Mouse (Mus musculus): Measurements from ENCODE around the gene Stard9. TPM values are rescaled to one million over a fixed set of nuclear protein-coding genes. Genes with fewer than 3 reads are reported as not detected.

The Stard9 gene
- total and polyA plus RNA-seq, 3 experiments, result 0.23 to 0.81 (median 0.76) TPM

DNA sequence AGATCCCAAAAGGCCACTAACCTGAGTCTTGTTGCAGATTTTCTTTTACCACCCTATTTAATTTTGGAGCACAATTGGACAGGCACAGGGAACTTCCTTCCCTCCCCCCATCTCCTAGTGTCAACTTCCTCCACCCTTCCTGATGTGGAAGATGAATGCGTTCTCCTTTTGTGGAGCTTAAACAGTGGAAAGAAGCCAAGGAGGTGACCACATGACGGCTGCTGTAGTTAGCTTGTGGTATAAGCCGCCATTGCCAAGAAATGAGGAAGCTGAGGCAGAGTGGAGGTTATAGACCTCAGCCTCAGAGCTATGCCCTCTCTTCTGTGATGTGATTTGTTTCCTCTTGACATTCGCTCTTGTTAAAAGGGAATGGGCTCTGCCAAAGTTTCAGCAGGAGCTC lies 3.0 kb downstream of the Stard9 start:
- no peak overlapping the region for H3K4me3 ChIP-seq (replicated peaks in 1 of 3; ENCODE audit: low read depth in 2 of 3, low read length in 2 of 3, poor library complexity in 1 of 3)
- no peak overlapping the region for H3K9ac ChIP-seq (ENCODE audit: insufficient read depth, low read depth)
- in situ Hi-C loops (cut with MboI; ENCODE audit: low pct_ligation_motif_present, low pct_unique_long_range_greater_than_20kb, low sequenced_read_pairs) (no loop called here), dilution Hi-C loops (cut with MboI; ENCODE audit: extremely low pct_ligation_motif_present, extremely low pct_unique_long_range_greater_than_20kb, low sequenced_read_pairs) (no loop called here)
- H3K27ac ChIP-seq (ENCODE audit: insufficient read depth, low read depth), result no peak overlapping the region
- no peaks in the 10 kb centered on the region for H3K79me2 ChIP-seq (replicated peaks; ENCODE audit: control insufficient read depth, extremely low read depth, insufficient read depth, poor library complexity, severe bottlenecking)
- H3K4me1 ChIP-seq (ENCODE audit: control insufficient read depth in 1 of 2, insufficient read depth in 2 of 2), result peaks cover 3 to 13% of the 10 kb centered on the region in 2 experiments; a peak in 2 of 4 replicates
- no peaks in the 10 kb centered on the region for H3K36me3 ChIP-seq (replicated peaks in 1 of 2; ENCODE audit: control insufficient read depth in 1 of 2, insufficient read depth in 1 of 2, low read length in 1 of 2)
- H3K9me3 ChIP-seq (replicated peaks; ENCODE audit: low read length), result no peaks in the 10 kb centered on the region
- no peak for DNase-seq (ENCODE audit: extremely low read depth)
- H3K4me2 ChIP-seq (ENCODE audit: insufficient read depth, low read depth, poor library complexity, severe bottlenecking), result no peak overlapping the region
- no peaks in the 10 kb centered on the region for H3K27me3 ChIP-seq (replicated peaks)
- TF ChIP-seq BHLHE40 (IDR thresholded peaks at IDR 0.05; ENCODE audit: low read depth, low read length) (no peak), JUND (conservative IDR thresholded peaks at IDR 0.05; ENCODE audit: low read depth, low read length) (no peak), NRF1 (IDR thresholded peaks at IDR 0.05; ENCODE audit: low read depth, low read length) (no peak), EP300 (IDR thresholded peaks at IDR 0.05; ENCODE audit: low read length) (no peak), MAX (IDR thresholded peaks at IDR 0.05; ENCODE audit: low read length) (no peak), MAFK (IDR thresholded peaks at IDR 0.05; ENCODE audit: insufficient replicate concordance, low read length) (no peak), MXI1 (IDR thresholded peaks at IDR 0.05; ENCODE audit: low read depth, low read length) (no peak), ZNF384 (IDR thresholded peaks at IDR 0.05; ENCODE audit: low read depth, low read length) (no peak), ELF1 (IDR thresholded peaks at IDR 0.05; ENCODE audit: low read depth, low read length) (no peak), USF2 (conservative IDR thresholded peaks at IDR 0.05; ENCODE audit: low read depth, low read length) (no peak), CHD1 (IDR thresholded peaks at IDR 0.05; ENCODE audit: low read depth, low read length) (no peak), USF1 (IDR thresholded peaks at IDR 0.05; ENCODE audit: low read depth, low read length) (no peak), IRF4 (IDR thresholded peaks at IDR 0.05; ENCODE audit: low read depth, low read length) (no peak), RCOR1 (conservative IDR thresholded peaks at IDR 0.05; ENCODE audit: low read depth, low read length) (no peak), E2F4 (IDR thresholded peaks at IDR 0.05; ENCODE audit: insufficient replicate concordance, low read depth, low read length) (no peak)

DNA sequence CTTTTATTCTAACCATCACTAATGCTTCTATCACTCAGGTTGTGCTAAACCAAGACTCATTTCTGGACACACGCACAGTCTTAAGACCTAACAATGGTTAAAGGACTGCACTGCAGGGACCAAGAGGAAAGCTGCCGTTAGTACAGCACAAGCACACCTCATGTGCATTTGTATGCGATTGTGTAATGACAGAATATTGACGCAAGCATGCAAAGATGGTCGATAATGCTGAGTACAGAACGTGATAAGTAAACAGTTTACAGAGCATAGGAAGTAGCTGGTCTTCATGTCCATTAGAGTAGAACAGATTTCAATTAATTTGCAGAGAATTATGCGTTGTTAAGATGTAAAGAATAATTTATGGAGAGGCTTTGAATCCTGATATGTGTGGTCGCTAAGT lies 11.9 kb downstream of the Stard9 start:
- H3K9ac ChIP-seq (ENCODE audit: insufficient read depth, low read depth), result no peak overlapping the region

More for the DNA sequence above, 11.9 kb downstream of the Stard9 start:
- Histone ChIP-seq H3K4me2 (ENCODE audit: insufficient read depth, low read depth, poor library complexity, severe bottlenecking) (no peak overlapping the region), H3K4me1 (ENCODE audit: control insufficient read depth in 1 of 2, insufficient read depth in 2 of 2) (no peaks in the 10 kb centered on the region), H3K27ac (ENCODE audit: insufficient read depth, low read depth) (no peak overlapping the region), H3K27me3 (replicated peaks) (no peaks in the 10 kb centered on the region), H3K36me3 (replicated peaks in 1 of 2; ENCODE audit: control insufficient read depth in 1 of 2, insufficient read depth in 1 of 2, low read length in 1 of 2) (no peaks in the 10 kb centered on the region), H3K79me2 (replicated peaks; ENCODE audit: control insufficient read depth, extremely low read depth, insufficient read depth, poor library complexity, severe bottlenecking) (no peaks in the 10 kb centered on the region), H3K4me3 (replicated peaks in 1 of 3; ENCODE audit: low read depth in 2 of 3, low read length in 2 of 3, poor library complexity in 1 of 3) (no peak overlapping the region), H3K9me3 (replicated peaks; ENCODE audit: low read length) (no peaks in the 10 kb centered on the region)
- in situ Hi-C loops (cut with MboI; ENCODE audit: low pct_ligation_motif_present, low pct_unique_long_range_greater_than_20kb, low sequenced_read_pairs) (no loop called here), dilution Hi-C loops (cut with MboI; ENCODE audit: extremely low pct_ligation_motif_present, extremely low pct_unique_long_range_greater_than_20kb, low sequenced_read_pairs) (no loop called here)
- no peak for TF ChIP-seq MEF2A (IDR thresholded peaks at IDR 0.05; ENCODE audit: borderline replicate concordance, low read depth, low read length)
- no peak for TF ChIP-seq POLR2A (IDR thresholded peaks at IDR 0.05; ENCODE audit: low read depth, low read length)
- TF ChIP-seq KAT2A (IDR thresholded peaks at IDR 0.05; ENCODE audit: insufficient replicate concordance, low read length), result no peak
- no peak for TF ChIP-seq PAX5 (IDR thresholded peaks at IDR 0.05; ENCODE audit: low read length)
- TF ChIP-seq MYC (IDR thresholded peaks at IDR 0.05; ENCODE audit: low read depth, low read length), result no peak
- TF ChIP-seq NRF1 (IDR thresholded peaks at IDR 0.05; ENCODE audit: low read depth, low read length), result no peak
- TF ChIP-seq ZKSCAN1 (IDR thresholded peaks at IDR 0.05; ENCODE audit: borderline replicate concordance, low read depth, low read length), result no peak
- TF ChIP-seq ZNF384 (IDR thresholded peaks at IDR 0.05; ENCODE audit: low read depth, low read length), result no peak
- TF ChIP-seq HCFC1 (IDR thresholded peaks at IDR 0.05; ENCODE audit: low read depth, low read length), result no peak
- TF ChIP-seq TCF12 (IDR thresholded peaks at IDR 0.05; ENCODE audit: low read depth, low read length), result no peak
- TF ChIP-seq CHD1 (IDR thresholded peaks at IDR 0.05; ENCODE audit: low read depth, low read length), result no peak
- TF ChIP-seq TBP (conservative IDR thresholded peaks at IDR 0.05; ENCODE audit: low read depth, low read length), result no peak
- TF ChIP-seq CHD2 (IDR thresholded peaks at IDR 0.05; ENCODE audit: low read length), result no peak
- no peak for DNase-seq (ENCODE audit: extremely low read depth)
